Mouse (Mus musculus): ENCODE data around the gene Gripap1.

Gene Gripap1

GRCm38 (mm10) chrX:7867141-7867540 lies 77.6 kb downstream of the Gripap1 start:
- DNase-seq (ENCODE audit: low spot score) = no peak

GRCm38 (mm10) chrX:7868506-7868905 lies 78.9 kb downstream of the Gripap1 start:
- DNase-seq (ENCODE audit: low spot score) = no peak

- DNase-seq (ENCODE audit: low spot score) = no peak
These were observed 80.3 kb downstream of the Gripap1 start for GRCm38 (mm10) chrX:7869826-7870225.

All from layer of hippocampus, adult 9-10 months (tissue).